Mouse (Mus musculus) heart, adult 10 weeks (tissue): Measurements from ENCODE around the gene Dixdc1. TPM values are rescaled to one million over a fixed set of nuclear protein-coding genes. Genes with fewer than 3 reads are reported as not detected.

Source experiments
- polyA plus RNA-seq: library from polyadenylated mRNA; stranded (reverse); fragments of 350-450 nt; fragmentation: Illumina TruSeq; extraction: RNeasy Lipid Tissue Mini Kit (QIAGEN cat#74804); gene quantifications from one replicate; pipeline ENCODE4 v1.2.3, GENCODE M21; 2014; ENCODE audit warnings: low read depth, low replicate concordance

Gene Dixdc1
- 4.7 TPM for polyA plus RNA-seq

GRCm38 (mm10) chr9:50738914-50739870 lies at the start of gene Dixdc1:
Gene Dixdc1 (minus strand): TSS chr9:50739517.

GRCm38 (mm10) chr9:50774991-50775612 lies 35.8 kb upstream of the Dixdc1 start, which contains the start of the genes Alg9 and 1110032A03Rik:
Gene Alg9 (plus strand): TSS chr9:50775019.
Gene 1110032A03Rik (minus strand): TSS chr9:50775520.

GRCm38 (mm10) chr9:50768107-50769002 lies 29.0 kb upstream of the Dixdc1 start, which contains the start of gene Fdxacb1:
Gene Fdxacb1 (plus strand): TSS chr9:50768236.

GRCm38 (mm10) chr9:50752054-50752602 lies 12.8 kb upstream of the Dixdc1 start, which contains the start of gene Hspb2:
Gene Hspb2 (minus strand): TSS chr9:50752354.

GRCm38 (mm10) chr9:50751323-50751722 lies 12.0 kb upstream of the Dixdc1 start, which contains the start of gene Cryab:
Gene Cryab (plus strand): TSS chr9:50751325.

GRCm38 (mm10) chr9:50746214-50746677 lies 6.9 kb upstream of the Dixdc1 start, which contains the start of gene 2310030G06Rik:
Gene 2310030G06Rik (minus strand): TSS chr9:50746536.

GRCm38 (mm10) chr9:50659392-50660217 lies 79.7 kb downstream of the Dixdc1 start, which contains the start of gene Dlat:
Gene Dlat (minus strand): TSS chr9:50659780.

GRCm38 (mm10) chr9:50616766-50617603 lies 122.3 kb downstream of the Dixdc1 start, which contains the start of the genes Pih1d2 and Nkapd1:
Gene Pih1d2 (plus strand): TSS chr9:50617321.
Gene Nkapd1 (minus strand): TSS chr9:50617464.

Other genes with a start within 250 kb of the Dixdc1 start
- 0.97 TPM for gene Plet1, start 245.0 kb downstream of the Dixdc1 start, polyA plus RNA-seq
- gene Pts, start 210.8 kb downstream of the Dixdc1 start, polyA plus RNA-seq: 83.2 TPM
- 2.7 TPM for gene Il18, start 184.7 kb downstream of the Dixdc1 start, polyA plus RNA-seq
- 0.29 TPM for gene Bco2, start 184.3 kb downstream of the Dixdc1 start, polyA plus RNA-seq
- gene Tex12, start 178.2 kb downstream of the Dixdc1 start, polyA plus RNA-seq: not detected
- gene Sdhd, start 135.7 kb downstream of the Dixdc1 start, polyA plus RNA-seq: 841 TPM
- gene Timm8b, start 135.6 kb downstream of the Dixdc1 start, polyA plus RNA-seq: 365 TPM
- 2.1 TPM for gene Pih1d2, start 122.2 kb downstream of the Dixdc1 start, polyA plus RNA-seq
- 10.0 TPM for gene Nkapd1, start 122.1 kb downstream of the Dixdc1 start, polyA plus RNA-seq
- 316 TPM for gene Dlat, start 79.7 kb downstream of the Dixdc1 start, polyA plus RNA-seq
- gene 2310030G06Rik, start 7.0 kb upstream of the Dixdc1 start, polyA plus RNA-seq: 11.4 TPM
- gene Cryab, start 11.8 kb upstream of the Dixdc1 start, polyA plus RNA-seq: 3,470 TPM
- 187 TPM for gene Hspb2, start 12.8 kb upstream of the Dixdc1 start, polyA plus RNA-seq
- gene Fdxacb1, start 28.7 kb upstream of the Dixdc1 start, polyA plus RNA-seq: 4.2 TPM
- 9.2 TPM for gene Alg9, start 35.5 kb upstream of the Dixdc1 start, polyA plus RNA-seq
- gene 1110032A03Rik, start 36.0 kb upstream of the Dixdc1 start, polyA plus RNA-seq: 26.6 TPM
- 6.4 TPM for gene Ppp2r1b, start 105.8 kb upstream of the Dixdc1 start, polyA plus RNA-seq